Mouse (Mus musculus) E14TG2a.4 (cell line): Measurements from ENCODE around the gene Gjb3.

ENCODE experiments used
- H3K27me3 ChIP-seq: 2 replicates; pipeline ENCODE4 v1.6.1; 2014; ENCODE audit warnings: low read length, control low read depth; ENCODE audit not compliant: insufficient read depth
- H3K36me3 ChIP-seq: 2 replicates; pipeline ENCODE4 v1.6.1; 2014; ENCODE audit warnings: low read length, control low read depth; ENCODE audit not compliant: insufficient read depth
- H3K4me1 ChIP-seq: replicated peaks from 2 replicates; pipeline ENCODE4 v1.6.1; 2014; ENCODE audit warnings: low read depth, low read length, control low read depth
- H3K4me3 ChIP-seq: replicated peaks from 2 replicates; pipeline ENCODE4 v1.5.1; 2014; ENCODE audit warnings: mild to moderate bottlenecking, low read length
- H3K9me3 ChIP-seq: 2 replicates; pipeline ENCODE4 v1.6.1; 2014; ENCODE audit warnings: low read length, control low read depth
- CTCF ChIP-seq: conservative IDR thresholded peaks from 2 replicates; pipeline ENCODE4 v1.5.1; 2014; ENCODE audit warnings: low read length
- NANOG ChIP-seq: IDR thresholded peaks from 2 replicates; pipeline ENCODE4 v1.6.1; 2014; ENCODE audit warnings: borderline replicate concordance, low read length, mixed read lengths
- POU5F1 ChIP-seq: IDR thresholded peaks from 2 replicates; pipeline ENCODE4 v1.6.1; 2014; ENCODE audit warnings: low read length, borderline replicate concordance

Gene Gjb3

GRCm38 (mm10) chr4:127365834-127366233 is 35.2 kb upstream of the Gjb3 start:
- TF ChIP-seq POU5F1 (no peak), NANOG (no peak)
- Histone ChIP-seq H3K27me3 (peaks cover 4% of the 10 kb centered on the region; the same call in 1 of the 2 replicates), H3K9me3 (no peaks in the 10 kb centered on the region), H3K4me3 (peak overlapping the region; percentile 50), H3K4me1 (peaks cover 91% of the 10 kb centered on the region), H3K36me3 (no peaks in the 10 kb centered on the region)

- Histone ChIP-seq H3K36me3 (no peaks in the 10 kb centered on the region), H3K4me3 (peak overlapping the region; percentile 50), H3K4me1 (peaks cover 95% of the 10 kb centered on the region), H3K9me3 (no peaks in the 10 kb centered on the region), H3K27me3 (peaks cover 4% of the 10 kb centered on the region; the same call in 1 of the 2 replicates)
- TF ChIP-seq CTCF (no peak), POU5F1 (no peak), NANOG (no peak)
Observed at GRCm38 (mm10) chr4:127365433-127365832, 34.8 kb upstream of the Gjb3 start.

DNA sequence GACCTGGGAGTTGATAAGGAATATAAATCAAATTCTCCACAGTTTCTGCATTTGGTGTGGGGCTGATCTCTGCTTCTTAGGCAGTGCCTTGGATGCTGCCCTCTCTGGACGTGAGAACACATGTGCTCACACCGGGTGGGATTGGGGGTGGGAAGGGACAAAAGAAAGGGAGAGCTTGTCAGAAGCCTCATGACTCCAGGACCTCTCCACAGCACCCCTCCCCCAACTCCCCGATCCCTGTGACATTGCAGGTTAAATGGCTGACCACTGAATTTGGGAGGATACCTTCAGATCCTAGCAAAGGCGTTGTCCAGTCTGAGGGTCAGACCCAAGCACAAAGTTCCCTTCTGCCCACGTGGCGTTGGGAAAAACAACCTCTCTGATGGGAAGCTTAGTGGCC is 33.8 kb upstream of the Gjb3 start:
- H3K27me3 ChIP-seq: peaks cover 4% of the 10 kb centered on the region; the same call in 1 of the 2 replicates
- peaks cover 97% of the 10 kb centered on the region for H3K4me1 ChIP-seq
- no peaks in the 10 kb centered on the region for H3K36me3 ChIP-seq
- peak overlapping the region; percentile 50; the same call in 1 of the 2 replicates for H3K4me3 ChIP-seq
- no peaks in the 10 kb centered on the region for H3K9me3 ChIP-seq
- TF ChIP-seq CTCF (no peak), NANOG (no peak), POU5F1 (no peak)

GRCm38 (mm10) chr4:127363331-127363730 is 32.7 kb upstream of the Gjb3 start:
- Histone ChIP-seq H3K36me3 (no peaks in the 10 kb centered on the region), H3K9me3 (no peaks in the 10 kb centered on the region), H3K27me3 (no peaks in the 10 kb centered on the region), H3K4me3 (0 out of 2 replicates have a peak overlapping the region, but pooled peaks have one; percentile 50), H3K4me1 (peaks cover 97% of the 10 kb centered on the region)
- TF ChIP-seq POU5F1 (no peak), CTCF (peak; percentile 87)

- H3K9me3 ChIP-seq: no peaks in the 10 kb centered on the region
- H3K4me1 ChIP-seq: peaks cover 99% of the 10 kb centered on the region
- no peak overlapping the region for H3K4me3 ChIP-seq
- no peaks in the 10 kb centered on the region for H3K36me3 ChIP-seq
- TF ChIP-seq NANOG (no peak), POU5F1 (no peak), CTCF (no peak)
- 0 out of 2 replicates have a peak, but pooled peaks cover 3% of the 10 kb centered on the region for H3K27me3 ChIP-seq
Observed at GRCm38 (mm10) chr4:127362520-127362919, 31.9 kb upstream of the Gjb3 start.

- no peaks in the 10 kb centered on the region for H3K9me3 ChIP-seq
- peaks cover 98% of the 10 kb centered on the region for H3K4me1 ChIP-seq
- TF ChIP-seq CTCF: no peak
- no peak for TF ChIP-seq NANOG
- H3K27me3 ChIP-seq: 0 out of 2 replicates have a peak, but pooled peaks cover 3% of the 10 kb centered on the region
- H3K36me3 ChIP-seq: peaks cover 27% of the 10 kb centered on the region
- H3K4me3 ChIP-seq: peak within 1 kb of the TSS; percentile 78
Observed at GRCm38 (mm10) chr4:127358018-127358417, 27.4 kb upstream of the Gjb3 start, which contains the start of gene Gjb5. Gene Gjb5 (minus strand): TSS chr4:127358181.

DNA sequence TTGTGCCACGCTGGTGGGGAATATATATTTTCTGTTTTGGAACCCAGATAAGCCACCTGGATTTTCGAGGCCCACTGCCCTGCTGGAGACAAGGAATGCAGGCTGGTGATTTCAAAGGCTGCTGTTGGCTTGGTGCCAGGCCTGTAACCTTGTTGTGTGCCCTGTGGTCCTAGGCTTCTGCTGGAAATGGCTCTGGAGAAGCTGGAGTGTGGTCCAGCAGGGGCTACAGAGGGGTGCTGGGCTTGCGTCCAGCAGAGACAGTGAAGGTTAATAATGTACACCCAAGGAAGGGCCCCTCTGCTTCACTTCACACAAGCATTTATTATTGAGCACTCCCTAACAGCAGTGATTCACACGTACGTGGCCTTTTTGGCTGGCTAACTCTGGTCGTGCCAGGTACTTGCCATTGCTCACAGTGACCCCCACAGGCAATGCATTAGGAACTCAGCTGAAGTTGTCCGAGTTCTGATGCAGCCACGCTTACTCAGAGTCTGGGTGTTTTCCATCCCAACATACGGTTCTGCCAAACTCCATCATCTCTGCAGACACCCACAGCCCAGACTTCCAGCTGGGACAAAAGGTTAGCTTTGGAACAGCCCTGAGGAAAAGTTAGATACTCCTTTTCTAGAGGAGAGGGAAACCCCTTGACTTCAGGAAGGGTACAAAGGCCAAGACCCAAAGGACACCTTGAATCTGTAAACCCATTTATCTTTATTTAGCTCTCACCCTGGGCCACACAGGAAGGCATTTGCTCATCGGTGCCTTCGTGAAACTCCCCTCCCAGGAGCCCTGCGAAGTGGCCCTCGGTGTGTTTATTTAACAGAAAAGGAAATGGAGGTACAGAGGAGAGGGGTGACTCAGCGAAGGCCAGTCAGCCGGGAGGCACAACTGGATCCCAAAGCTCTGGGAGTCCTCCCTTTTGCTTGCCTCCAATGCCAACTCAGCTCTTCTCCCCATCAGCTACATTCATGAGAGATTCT is 24.2 kb upstream of the Gjb3 start:
- TF ChIP-seq POU5F1 (no peak), NANOG (no peak), CTCF (no peak)
- Histone ChIP-seq H3K27me3 (0 out of 2 replicates have a peak, but pooled peaks cover 3% of the 10 kb centered on the region), H3K9me3 (no peaks in the 10 kb centered on the region), H3K4me1 (peaks cover 82% of the 10 kb centered on the region), H3K4me3 (peak overlapping the region; percentile 62; the same call in 1 of the 2 replicates), H3K36me3 (peaks cover 47% of the 10 kb centered on the region)

DNA sequence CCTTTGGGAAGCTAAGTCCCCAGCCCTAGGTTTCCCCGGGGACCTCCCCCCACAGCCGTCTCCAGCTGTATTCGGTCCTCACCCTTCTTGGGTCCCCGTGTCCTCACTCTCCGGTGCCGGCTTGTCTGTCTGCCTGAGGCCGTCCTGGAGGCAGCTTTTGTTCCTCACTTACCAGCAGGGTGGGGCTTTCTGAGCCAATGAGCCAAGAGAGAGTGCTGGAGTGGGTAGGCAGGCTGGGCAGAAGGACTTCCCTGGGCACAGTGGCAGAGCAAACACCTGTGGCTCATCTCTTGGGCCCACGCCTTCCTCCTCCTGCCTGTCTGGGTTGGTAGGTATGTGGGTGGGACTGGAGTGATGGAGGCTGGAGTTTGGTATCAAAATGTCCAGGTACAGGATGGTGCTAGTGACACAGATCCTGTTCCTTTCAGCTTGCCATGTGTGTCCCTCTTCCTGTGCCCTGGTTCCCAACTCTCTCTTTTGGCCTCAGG is 23.4 kb upstream of the Gjb3 start, which contains the start of gene Gjb4:
Gene Gjb4, minus strand, starts transcription at position 131 of the 488 bp plus-strand sequence.
- H3K4me3 ChIP-seq: peak within 1 kb of the TSS; percentile 62
- H3K27me3 ChIP-seq: 0 out of 2 replicates have a peak, but pooled peaks cover 3% of the 10 kb centered on the region
- H3K36me3 ChIP-seq: peaks cover 47% of the 10 kb centered on the region
- TF ChIP-seq NANOG (no peak), CTCF (no peak), POU5F1 (no peak)
- H3K4me1 ChIP-seq: peaks cover 82% of the 10 kb centered on the region
- H3K9me3 ChIP-seq: no peaks in the 10 kb centered on the region
